Mouse (Mus musculus): ENCODE results near the gene Gm7995. TPM values are rescaled to one million over a fixed set of nuclear protein-coding genes. Genes with fewer than 3 reads are reported as not detected.
"Not testable (repeated sequence)": the region's sequence is repeated elsewhere in the genome, so short reads cannot be mapped to it uniquely, and the experiment has no call there.

The Gm7995 gene
- total RNA-seq (2022), result not detected

- DNase-seq (ENCODE audit: low spot score in 2 of 2), result not testable (repeated sequence)
Measured at GRCm38 (mm10) chr14:42309910-42310309, at the start of gene Gm7995. Gene Gm7995, plus strand, starts transcription at chr14:42310210.

DNA sequence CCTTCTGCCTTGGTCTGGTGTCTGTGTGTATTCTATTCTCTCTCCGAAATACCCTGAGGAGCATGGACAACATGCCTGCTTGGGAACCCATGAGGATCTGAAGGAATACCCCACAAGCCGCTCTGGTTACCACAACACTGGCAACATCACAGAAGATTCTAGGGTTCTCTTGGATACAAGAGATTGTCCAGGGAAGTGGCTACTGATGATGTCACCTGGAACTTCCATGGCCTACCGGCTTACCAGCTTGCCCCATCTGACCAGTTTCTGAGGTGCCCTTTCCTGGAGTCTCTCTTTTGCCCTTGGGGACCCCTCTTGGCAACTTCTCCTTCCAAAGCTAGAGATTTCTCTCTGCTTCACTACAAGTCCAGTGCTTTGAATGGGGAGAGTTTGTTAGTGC lies 12.8 kb upstream of the Gm7995 start, which contains the start of gene Gm9611:
Gm9611 (minus strand) TSS at position 101 of the 400 bp plus-strand sequence.
- not testable (repeated sequence) for DNase-seq (ENCODE audit: low spot score in 2 of 2)

Small RNA genes lying within 50 kb of the gene (microRNA-seq; reads per million reads assigned to microRNA genes)
- gene Gm25208, result 0 reads per million in 2 experiments
- gene Gm25892, result 0 reads per million in 2 experiments

Other genes with a start within 250 kb of the Gm7995 start
- gene Gm7951, start 192.8 kb upstream of the Gm7995 start, total RNA-seq (2022), result not detected
- not detected for gene Gm17027, start 147.6 kb upstream of the Gm7995 start, total RNA-seq (2022)
- 1 to 10 TPM; 1.1 to 2.7 (median 2.2) TPM for gene Gm3573, start 119.4 kb upstream of the Gm7995 start, total RNA-seq (2022)
- gene Gm17026, start 50.2 kb upstream of the Gm7995 start, total RNA-seq (2022), result not detected
- not detected for gene Gm9611, start 12.9 kb upstream of the Gm7995 start, total RNA-seq (2022)
- gene Gm8005, start 129.5 kb downstream of the Gm7995 start, total RNA-seq (2022), result not detected
- gene Gm8011, start 153.7 kb downstream of the Gm7995 start, total RNA-seq (2022), result not detected
- gene Gm8020, start 192.1 kb downstream of the Gm7995 start, total RNA-seq (2022), result not detected
- not detected for gene Gm8024, start 214.1 kb downstream of the Gm7995 start, total RNA-seq (2022)

Data from layer of hippocampus, adult 8-10 months (tissue).